Mouse (Mus musculus): ENCODE data around the gene Ddb1.
A peak's percentile ranks its signal among the peaks of the same experiment; 100 is the strongest.

Ddb1 gene

DNA sequence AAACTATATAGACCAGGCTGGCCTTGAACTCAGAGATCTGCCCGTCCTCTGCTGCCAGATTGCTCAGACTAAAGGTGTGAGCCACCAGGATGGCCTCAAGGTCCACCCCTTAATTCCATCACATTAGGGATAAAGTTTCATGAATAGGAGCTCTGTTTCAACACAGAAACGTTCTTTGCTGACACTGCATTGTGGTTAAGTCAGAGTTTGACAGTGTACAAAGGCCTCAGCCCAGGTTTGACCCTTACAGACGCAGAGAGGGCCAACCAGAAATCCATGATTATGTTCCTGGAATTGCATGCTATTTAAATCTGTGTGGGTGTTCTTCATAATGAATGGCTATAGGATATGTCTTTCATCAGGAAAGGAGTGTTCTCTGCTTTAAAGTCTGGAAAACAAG lies 14.8 kb upstream of the Ddb1 start:
- no peak for DNase-seq (ENCODE audit: extremely low spot score, low read depth, low spot score)

DNA sequence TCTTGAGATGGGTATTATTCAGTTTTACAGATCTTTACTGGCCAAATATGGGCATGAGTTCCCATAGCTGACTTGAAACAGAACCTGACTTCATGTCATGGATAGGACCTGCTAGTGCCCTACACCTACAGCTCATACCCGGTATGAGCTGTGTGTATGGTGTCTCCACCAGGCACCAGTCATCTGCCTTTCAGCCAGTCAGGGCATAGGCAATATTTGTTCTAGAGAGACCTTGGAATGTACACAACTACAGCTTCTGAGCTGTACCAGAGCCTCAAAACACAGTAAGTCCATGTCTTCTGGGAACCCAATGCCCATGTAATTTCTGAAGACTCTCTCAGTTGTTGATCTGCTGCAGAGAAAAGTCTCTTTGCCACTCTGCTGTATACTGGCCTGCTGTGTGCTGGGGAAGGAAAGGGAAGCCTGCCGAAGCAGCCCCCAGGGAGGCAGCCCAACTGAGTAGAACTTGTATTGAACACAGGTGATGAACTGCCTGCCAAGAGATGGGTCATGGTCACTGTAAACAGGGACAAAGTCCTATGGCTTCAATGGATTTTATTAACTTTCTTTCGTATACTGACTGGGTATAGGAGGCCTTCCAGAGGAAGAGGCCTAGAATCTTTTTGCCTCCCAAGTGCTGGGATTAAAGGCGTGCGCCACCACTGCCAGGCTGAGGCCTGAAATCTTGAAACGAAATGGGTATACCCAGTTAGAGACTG lies 13.3 kb upstream of the Ddb1 start:
- no peak for DNase-seq (ENCODE audit: extremely low spot score, low read depth, low spot score)

DNA sequence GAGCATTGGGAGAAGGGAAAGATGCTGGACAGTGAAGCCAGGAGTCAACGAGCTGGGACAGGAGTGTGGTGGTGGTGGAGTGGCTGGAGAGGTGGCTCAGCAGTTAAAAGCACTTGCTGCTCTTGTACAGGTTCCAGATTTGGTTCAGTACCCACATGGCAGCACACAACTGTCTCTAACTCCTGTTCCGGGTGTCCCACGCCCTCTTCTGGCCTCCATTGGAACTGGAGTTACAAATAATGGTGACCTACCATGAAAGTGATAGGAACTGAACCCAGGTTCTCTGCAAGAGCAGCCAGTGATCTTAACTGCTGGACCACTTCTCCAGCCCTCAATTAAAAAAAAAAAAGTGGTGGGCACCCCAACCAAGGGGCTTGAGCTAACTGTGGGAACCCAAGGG lies 6.9 kb upstream of the Ddb1 start:
- DNase-seq (ENCODE audit: extremely low spot score, low read depth, low spot score), result no peak

DNA sequence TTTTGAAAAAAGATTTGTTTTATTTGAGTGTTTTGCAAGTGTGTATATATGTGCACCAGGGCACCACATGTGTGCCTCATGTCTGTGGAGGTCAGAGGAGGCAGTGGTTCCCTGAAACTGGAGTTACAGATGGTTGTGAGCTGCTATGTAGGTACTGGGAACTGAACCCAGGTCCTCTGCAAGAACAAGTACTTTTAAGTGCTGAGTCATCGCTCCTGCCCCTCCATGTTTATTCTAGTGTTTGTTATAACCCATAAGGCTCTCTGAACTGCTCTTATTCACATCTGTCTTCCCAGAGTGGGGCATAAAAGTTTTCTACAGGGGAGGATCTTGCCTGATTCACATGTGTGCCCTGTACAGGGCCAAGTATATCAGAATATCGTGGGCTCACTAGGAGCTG lies 5.5 kb upstream of the Ddb1 start:
- no peak for DNase-seq (ENCODE audit: extremely low spot score, low read depth, low spot score)

DNA sequence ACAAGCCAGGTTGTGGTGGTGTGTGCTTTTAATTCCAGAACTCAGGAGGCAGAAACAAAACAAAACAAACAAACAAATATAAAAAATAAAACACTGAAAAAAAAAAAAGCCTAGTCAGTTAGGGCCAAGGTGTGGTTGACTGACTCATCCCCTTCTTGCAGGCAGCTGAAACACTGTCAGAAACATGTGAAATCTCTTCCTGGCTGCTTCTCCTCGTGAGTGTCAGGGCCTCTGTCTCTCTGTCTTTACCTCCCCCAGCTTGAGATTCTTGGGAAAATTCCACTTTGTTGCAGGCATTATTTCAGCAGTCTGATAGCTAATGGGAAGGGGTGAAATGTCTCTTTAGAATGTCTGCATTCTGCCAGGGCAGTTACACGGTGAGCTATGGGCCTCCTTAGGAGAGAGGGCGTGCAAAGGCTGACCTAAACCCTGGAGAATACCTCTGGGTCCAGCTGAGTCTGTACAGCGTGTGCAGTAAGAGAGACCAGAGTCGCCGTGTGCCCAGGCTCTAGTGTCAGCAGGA lies 2.8 kb upstream of the Ddb1 start:
- no peak for DNase-seq (ENCODE audit: extremely low spot score, low read depth, low spot score)

DNA sequence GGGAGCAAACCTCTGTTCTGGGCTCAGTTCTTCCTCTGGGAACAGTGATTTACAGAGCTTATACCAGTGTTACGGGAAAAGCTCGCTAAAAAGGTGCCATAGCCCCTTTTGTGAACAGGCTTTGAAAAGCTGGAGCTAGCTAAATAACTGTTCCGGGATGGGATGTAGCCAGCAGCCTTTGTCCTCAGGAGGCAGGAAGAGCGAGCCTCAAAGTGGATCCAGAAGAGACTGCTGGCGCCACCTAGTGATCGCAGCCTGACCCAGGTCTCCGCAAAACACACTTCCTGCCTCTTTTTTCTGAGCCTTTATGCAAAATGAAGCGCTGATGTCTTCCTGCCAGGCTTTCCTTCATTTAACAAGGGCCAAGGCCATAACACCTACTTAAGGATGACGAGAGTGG lies 2.3 kb upstream of the Ddb1 start:
- DNase-seq (ENCODE audit: extremely low spot score, low read depth, low spot score), result peak; percentile 85

DNA sequence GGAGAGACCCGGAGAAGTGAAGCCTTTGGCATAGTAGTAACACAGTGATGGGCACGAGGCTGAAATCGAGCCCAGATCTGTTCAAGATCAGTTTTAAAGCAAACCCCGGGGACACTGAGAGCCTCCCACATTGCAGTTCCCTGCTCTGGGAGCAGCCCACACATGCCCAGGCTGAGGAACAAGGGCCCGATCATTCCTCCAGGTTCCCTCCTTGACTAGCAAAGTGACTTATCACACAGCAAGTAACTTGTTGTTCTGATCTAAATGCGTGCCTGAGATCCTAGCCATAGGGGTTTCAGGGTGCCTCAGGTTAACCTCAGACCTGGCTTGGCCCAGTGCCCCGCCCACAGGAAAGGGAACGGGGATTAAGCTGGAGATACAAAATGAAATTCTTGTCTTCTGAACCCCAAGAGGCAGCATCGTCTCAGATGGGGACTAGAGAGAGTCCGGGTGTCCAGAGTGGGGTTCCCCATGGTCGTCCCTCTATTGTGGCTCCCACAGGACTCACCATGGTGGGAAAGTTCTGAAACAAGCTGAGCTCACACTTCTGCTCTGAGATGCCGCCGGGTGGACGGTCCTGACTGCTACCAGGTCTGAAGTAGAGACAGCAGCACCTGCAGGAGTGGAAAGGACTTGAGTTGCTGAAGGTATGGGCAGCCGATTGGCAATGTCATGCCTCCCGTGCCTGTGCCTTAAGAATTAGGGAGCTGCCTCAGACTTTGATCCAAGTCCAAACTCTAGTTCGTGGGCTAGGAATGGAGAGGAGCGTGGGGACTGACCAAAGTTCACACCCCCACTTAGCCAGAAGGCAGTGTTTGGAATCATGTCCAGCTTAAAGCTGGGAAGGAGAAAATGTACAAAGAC lies 1.2 kb upstream of the Ddb1 start:
- no peak for DNase-seq (ENCODE audit: extremely low spot score, low read depth, low spot score)

DNA sequence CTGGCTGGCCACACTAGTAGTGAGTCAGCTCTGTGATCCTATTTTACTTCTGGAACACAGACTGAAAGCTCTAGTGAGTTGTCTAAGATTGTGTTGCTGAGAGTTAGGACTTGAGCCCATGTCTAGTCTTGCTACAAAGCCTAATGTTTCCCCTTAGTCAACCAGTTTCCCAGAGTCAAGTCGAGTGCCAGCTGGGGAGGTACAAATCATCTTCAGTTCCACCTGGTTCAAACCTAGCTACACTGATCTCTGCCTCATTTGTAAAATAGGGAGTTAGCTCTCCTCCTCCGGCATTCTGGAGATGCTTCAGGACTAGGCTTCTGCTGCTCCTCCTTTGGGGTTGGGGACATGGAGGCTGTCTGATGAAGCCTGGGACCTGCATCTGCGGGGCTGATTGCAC lies 593 bp upstream of the Ddb1 start:
- DNase-seq (ENCODE audit: extremely low spot score, low read depth, low spot score), result no peak

DNA sequence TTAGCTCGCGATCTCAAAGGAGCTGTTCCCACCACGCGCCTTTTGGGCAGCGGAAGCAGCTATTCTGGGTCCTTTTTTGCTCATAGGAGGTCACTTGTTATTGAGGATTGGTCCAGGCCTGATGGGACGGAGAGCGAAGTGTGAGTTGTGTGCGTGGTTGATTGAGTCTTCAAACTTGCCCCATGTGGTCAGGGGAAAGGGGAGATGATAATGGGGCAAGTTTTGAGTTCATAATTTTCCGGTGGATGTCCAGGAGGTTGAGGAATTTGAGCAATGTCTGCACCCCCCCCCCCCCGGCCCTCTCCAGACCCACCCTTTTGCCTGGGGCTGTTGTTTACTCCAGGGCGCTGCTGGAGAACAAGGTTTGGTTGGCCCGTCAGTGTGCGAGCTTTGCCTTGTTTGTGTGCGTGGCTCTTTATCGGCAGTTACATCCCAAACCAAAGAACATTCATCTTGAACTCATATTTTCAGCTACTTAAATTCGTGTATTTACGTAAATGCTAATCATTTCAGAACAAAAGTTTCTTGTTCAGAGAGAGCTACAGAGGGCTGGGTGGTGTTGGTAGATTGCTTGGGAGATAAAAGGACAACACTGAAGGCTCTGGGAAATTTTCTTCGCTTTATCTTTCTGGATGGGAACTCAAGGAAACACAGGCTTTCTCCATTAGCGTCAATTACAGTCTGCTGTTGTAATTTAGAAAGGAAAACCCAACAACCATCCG lies 935 bp downstream of the Ddb1 start:
- DNase-seq (ENCODE audit: extremely low spot score, low read depth, low spot score), result no peak

DNA sequence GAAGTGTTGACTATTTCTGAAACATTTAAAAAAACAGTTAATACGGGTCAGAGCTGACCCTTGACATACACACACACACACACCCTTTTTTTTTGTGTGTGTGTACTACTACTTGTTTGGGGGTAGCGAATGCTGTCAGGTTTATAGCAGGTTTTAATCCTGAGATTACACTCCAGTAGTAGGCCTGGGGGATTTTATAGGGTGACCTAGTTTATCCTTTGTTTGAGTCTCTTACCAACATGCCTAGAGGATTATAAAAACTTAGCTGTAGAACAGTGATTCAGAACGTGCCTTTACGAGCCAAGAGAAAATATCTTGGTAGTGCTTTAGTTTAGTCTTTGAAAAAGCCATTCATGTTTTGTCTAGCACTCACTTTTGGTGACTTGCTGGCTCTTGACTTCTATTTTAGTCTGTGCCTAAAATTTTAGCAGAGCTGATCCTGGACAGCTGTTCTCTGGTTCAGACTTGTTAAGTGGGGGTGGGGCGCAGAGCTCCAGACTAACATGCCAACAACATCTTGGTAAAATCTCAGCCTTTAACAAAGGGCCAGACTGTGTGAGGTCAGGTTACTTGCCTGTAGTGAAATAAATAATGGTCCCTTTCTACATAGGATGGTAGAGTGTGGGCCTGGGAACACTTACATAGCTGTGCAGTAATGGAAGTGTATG lies 3.6 kb downstream of the Ddb1 start:
- no peak for DNase-seq (ENCODE audit: extremely low spot score, low read depth, low spot score)

DNA sequence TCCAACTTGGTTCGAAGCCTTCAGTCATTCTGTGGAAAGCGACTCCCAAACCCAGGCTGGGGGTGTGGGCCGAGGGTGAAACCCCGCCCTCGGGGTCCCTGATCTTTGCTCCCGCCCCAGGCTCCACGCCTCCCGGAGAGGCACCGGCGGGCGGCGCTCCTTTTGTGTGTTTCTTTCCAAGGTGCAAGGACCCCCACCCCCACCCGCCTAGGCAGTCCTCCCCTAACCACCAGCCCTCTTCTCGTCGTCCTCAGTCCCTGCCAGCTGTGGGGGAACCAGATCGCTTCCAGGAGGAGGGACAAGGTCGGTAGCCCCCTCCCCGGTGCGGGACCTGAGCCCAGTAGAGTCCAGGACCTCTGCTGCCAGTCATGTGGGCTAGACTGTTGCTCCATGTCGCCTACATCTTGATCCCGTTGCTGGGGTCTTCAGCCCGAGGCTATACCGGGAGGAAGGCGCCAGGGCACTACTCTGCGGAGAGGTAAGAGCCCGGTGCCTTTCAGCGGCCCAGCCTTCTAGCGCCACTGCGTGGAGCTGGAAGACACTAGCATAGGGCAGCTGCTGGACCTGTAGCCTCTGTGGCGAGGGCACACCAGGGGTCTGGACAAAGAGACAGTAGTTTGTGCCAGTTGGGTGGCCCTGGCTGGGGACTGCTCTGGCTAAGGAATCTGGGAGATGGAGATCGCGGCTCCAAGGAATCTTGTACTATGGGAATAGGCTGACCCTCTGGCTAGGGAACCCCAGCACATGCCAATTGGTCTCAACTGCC lies 29.2 kb downstream of the Ddb1 start, which contains the start of gene Vwce:
TSS of gene Vwce (plus strand) at position 108 of the 766 bp plus-strand sequence.
- peak; percentile 12 for DNase-seq (ENCODE audit: extremely low spot score, low read depth, low spot score)

DNA sequence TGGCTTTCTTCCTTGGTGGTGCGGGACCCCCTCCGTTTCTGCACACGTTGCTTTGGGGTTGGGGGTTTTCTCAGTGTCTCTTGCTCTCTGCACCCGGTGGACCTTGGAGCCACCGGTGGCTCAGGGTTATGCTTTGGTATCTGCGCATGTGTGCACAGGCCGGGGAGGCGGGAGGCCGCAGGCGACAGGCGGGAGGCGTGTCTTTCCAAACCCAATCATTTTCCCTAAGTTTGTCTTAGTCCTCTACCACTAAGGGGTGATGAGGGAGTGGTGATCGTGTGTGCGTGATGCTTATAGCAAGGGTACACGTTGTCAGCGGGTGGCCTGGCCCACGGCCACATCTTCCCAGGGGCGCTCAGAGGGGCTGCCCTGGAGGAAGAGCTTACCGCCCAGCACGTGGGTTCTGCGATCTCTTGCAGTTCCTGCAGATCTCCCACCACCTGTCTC lies 29.8 kb downstream of the Ddb1 start:
- DNase-seq (ENCODE audit: extremely low spot score, low read depth, low spot score), result peak; percentile 3

DNA sequence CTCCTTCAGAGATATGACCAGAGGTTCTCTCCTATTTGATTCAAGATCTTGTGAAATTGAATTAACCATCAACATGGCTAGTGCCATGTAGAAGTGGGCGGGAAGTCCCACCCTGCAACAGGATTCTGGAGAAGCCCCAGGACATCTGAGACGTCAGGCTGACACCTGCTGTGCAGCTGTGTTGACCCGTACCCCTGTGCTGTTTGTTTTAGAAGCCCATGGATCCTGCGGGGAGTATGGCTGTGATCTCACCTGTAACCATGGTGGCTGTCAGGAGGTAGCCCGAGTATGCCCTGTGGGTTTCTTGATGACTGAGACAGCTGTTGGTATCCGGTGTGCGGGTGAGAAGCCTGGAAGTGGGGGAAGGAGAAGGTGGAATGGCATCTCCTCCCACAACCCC lies 32.7 kb downstream of the Ddb1 start:
- no peak for DNase-seq (ENCODE audit: extremely low spot score, low read depth, low spot score)

DNA sequence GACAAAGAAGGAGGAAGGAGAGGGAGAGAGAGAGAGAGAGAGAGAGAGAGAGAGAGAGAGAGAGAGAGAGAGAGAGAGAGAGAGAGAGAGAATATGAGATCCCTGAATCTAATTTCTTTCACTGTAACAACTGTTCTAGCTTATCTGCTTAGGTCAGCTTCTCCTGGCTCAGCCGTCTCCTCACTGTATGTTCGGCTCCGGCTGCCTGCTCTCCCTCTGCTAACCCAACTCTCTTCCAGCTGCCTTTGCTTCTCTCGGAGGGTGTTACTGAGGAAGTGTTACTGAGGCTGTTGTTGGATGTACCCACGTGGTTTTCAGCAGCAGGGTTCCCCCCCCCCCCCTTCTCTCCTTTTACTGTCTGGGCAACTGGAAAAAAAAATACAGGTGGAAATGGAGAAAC lies 35.0 kb downstream of the Ddb1 start:
- no peak for DNase-seq (ENCODE audit: extremely low spot score, low read depth, low spot score)

DNA sequence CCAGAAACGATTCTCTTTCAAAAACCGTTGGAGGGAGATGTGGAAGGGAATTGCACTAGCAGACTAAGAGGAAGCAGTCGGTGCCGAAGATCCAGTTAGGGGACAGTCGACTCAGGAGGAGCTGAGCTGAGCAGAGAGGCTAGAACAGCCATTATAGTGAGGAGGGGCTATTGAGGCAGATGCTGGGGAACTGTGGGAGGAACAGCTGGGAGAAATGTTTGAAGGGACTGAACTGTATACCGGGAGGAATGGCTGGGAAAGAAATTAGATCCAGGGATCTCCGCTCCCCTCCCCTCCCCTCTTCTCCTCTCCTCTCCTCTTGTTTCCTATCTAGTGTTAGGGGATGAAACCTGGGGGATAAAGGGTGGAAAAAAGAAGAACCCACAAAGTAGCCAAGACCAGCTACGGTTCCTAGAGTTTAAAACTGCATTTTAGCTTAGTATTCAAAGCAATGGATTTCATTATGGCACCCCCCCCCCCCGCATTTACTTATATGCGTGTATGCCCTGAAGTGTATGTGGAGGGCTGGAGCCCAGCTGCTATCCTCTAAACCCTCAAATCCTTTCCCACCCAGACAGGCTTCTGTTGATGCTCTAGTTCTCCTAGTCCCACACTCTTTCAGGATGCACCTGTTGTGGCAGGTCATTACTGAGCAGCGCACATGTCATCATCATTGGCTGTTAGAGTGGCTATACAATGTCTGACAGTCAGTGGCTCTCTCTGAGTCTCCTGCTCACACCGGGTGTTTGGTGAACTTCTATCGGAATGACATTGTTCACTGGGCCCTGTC lies 35.7 kb downstream of the Ddb1 start:
- DNase-seq (ENCODE audit: extremely low spot score, low read depth, low spot score), result no peak

DNA sequence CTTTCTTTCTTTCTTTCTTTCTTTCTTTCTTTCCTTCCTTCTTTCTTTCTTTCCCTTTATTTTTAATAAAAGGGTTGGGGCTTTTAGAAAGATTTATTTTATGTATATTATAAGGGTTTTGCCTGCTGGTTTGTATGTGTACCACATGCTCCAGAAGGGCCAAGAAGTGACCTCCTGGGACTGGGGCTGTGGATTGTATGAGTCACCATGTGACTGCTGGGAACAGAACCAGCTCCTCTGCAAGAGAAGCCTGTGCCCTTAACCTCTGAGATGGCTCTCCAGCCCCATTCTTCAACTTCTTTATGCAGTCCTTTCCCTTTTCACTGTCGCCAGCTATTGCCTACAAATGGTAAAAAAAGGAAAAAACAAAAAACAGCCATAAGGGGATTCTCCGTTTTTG lies 40.5 kb downstream of the Ddb1 start:
- DNase-seq (ENCODE audit: extremely low spot score, low read depth, low spot score), result no peak

DNA sequence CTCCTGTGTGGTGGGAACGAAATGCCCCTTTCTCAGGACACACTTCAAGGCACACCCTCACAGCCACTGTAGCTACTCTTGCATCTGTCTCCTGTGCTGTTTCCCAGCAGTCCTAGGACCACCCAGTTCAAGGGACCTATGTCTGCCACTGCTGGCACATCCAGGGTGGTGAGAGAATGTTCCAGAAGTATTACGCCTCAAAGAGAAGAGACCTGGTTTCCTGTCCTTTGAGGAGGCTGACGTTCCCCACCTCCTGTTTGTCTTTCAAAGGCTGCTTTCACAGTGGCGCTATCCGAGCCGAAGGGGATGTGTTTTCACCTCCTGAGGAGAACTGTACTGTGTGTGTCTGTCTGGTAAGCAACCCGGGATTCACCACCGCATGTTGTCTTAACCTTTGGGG lies 43.0 kb downstream of the Ddb1 start:
- no peak for DNase-seq (ENCODE audit: extremely low spot score, low read depth, low spot score)

DNA sequence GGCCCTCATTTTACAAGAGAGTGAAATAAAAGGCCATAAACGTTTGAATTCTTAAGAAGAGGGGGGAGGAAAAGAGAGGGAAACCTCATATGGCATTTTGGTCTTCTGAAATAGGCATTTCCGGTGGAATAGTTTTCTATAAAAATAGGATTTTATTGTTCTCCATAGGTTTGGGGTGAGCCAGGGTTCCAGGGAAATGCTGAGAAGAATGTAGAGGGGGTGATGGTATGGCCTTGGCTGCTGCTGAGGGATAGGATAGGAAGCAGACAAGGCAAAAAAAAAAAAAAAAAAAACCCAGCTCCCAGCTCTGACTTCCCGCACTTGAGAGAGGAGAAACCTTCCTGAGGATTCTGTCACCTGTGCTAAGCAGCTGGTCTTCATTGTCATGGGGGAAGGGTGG lies 50.9 kb downstream of the Ddb1 start:
- DNase-seq (ENCODE audit: extremely low spot score, low read depth, low spot score), result no peak

DNA sequence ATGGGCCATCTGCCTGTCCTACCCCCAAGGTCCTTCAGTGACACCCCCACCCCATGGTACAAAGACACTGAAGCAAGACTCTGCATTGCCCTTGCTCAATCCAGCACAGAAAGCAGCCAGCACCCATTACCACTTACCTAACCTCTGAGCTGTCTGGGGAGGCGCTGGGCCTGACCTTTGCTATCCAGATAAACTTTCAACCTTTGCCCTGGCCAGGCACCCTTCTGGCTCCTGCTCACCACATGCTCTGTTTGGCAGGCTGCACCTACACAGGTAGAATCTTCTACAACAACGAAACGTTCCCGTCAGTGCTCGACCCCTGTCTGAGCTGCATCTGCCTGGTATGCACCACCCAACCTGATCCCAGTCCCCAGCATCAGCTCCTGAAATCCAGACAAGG lies 52.6 kb downstream of the Ddb1 start:
- DNase-seq (ENCODE audit: extremely low spot score, low read depth, low spot score), result no peak

Measured in hindlimb bud, embryonic 11.5 days (tissue).